Mouse (Mus musculus) CH12F3 (cell line): ENCODE results near the gene Clint1.

Source experiments
- in situ Hi-C: fragments of 300-500 bp; cut with MboI; formaldehyde crosslinking; loops from 2 replicates; pipeline ENCODE4 v1.14.3; 2020; ENCODE audit warnings: low sequenced_read_pairs

The Clint1 gene

GRCm38 (mm10) chr11:45881683-45882068, 29.8 kb downstream of the Clint1 start:
- in situ Hi-C loops, result loop anchor here (25.0 kb wide), 1 partner anchor 1294 kb away; no protein-coding TSS in a partner anchor

- in situ Hi-C loops, result loop anchor here (25.0 kb wide), 1 partner anchor 1296 kb away; no protein-coding TSS in a partner anchor
Observed at GRCm38 (mm10) chr11:45883270-45883931, 31.6 kb downstream of the Clint1 start.

- in situ Hi-C loops, result loop anchor here (25.0 kb wide), 1 partner anchor 1297 kb away; no protein-coding TSS in a partner anchor
Observed at GRCm38 (mm10) chr11:45884029-45884428, 32.2 kb downstream of the Clint1 start.

GRCm38 (mm10) chr11:45885606-45886230, 33.9 kb downstream of the Clint1 start:
- in situ Hi-C loops, result loop anchor here (25.0 kb wide), 1 partner anchor 1298 kb away; no protein-coding TSS in a partner anchor

- in situ Hi-C loops, result loop anchor here (25.0 kb wide), 1 partner anchor 1299 kb away; no protein-coding TSS in a partner anchor
Observed at GRCm38 (mm10) chr11:45886596-45886995, 34.7 kb downstream of the Clint1 start.

- in situ Hi-C loops, result loop anchor here (25.0 kb wide), 1 partner anchor 1301 kb away; no protein-coding TSS in a partner anchor
Observed at GRCm38 (mm10) chr11:45888471-45889030, 36.7 kb downstream of the Clint1 start.

GRCm38 (mm10) chr11:45889981-45890380, 38.1 kb downstream of the Clint1 start:
- in situ Hi-C loops, result loop anchor here (25.0 kb wide), 1 partner anchor 1303 kb away; no protein-coding TSS in a partner anchor

- in situ Hi-C loops, result loop anchor here (25.0 kb wide), 1 partner anchor 1303 kb away; no protein-coding TSS in a partner anchor
Observed at GRCm38 (mm10) chr11:45890423-45890822, 38.6 kb downstream of the Clint1 start.

- in situ Hi-C loops, result loop anchor here (25.0 kb wide), 1 partner anchor 1306 kb away; no protein-coding TSS in a partner anchor
Observed at GRCm38 (mm10) chr11:45892861-45893360, 41.1 kb downstream of the Clint1 start.

GRCm38 (mm10) chr11:45897392-45897791, 45.5 kb downstream of the Clint1 start:
- in situ Hi-C loops, result loop anchor here (25.0 kb wide), 1 partner anchor 1310 kb away; no protein-coding TSS in a partner anchor

- in situ Hi-C loops, result no loop called here
Observed at GRCm38 (mm10) chr11:45900233-45901015, 48.6 kb downstream of the Clint1 start.

GRCm38 (mm10) chr11:45906109-45906786, 54.4 kb downstream of the Clint1 start:
- in situ Hi-C loops, result no loop called here

- in situ Hi-C loops, result no loop called here
Observed at GRCm38 (mm10) chr11:45907301-45907700, 55.5 kb downstream of the Clint1 start.

GRCm38 (mm10) chr11:45908070-45908469, 56.2 kb downstream of the Clint1 start:
- in situ Hi-C loops, result no loop called here

GRCm38 (mm10) chr11:45908894-45909293, 57.0 kb downstream of the Clint1 start:
- in situ Hi-C loops, result no loop called here

GRCm38 (mm10) chr11:45910701-45911100, 58.9 kb downstream of the Clint1 start:
- in situ Hi-C loops, result no loop called here

GRCm38 (mm10) chr11:45916196-45916595, 64.3 kb downstream of the Clint1 start:
- in situ Hi-C loops, result no loop called here

- in situ Hi-C loops, result no loop called here
Observed at GRCm38 (mm10) chr11:45918018-45918417, 66.2 kb downstream of the Clint1 start.

GRCm38 (mm10) chr11:45918836-45919235, 67.0 kb downstream of the Clint1 start:
- in situ Hi-C loops, result no loop called here

- in situ Hi-C loops, result no loop called here
Observed at GRCm38 (mm10) chr11:45921026-45921425, 69.2 kb downstream of the Clint1 start.
